Mouse (Mus musculus): ENCODE results near the gene Arpp21.

GRCm38 (mm10) chr9:112236551-112236950, 813 bp upstream of the Arpp21 start:
- TF ChIP-seq GATA1 (IDR thresholded peaks at IDR 0.05; ENCODE audit: borderline replicate concordance, low read length) (no peak), FLI1 (IDR thresholded peaks at IDR 0.05; ENCODE audit: low read length) (no peak)
